Mouse (Mus musculus): ENCODE measurements around the gene Sp9. TPM values are rescaled to one million over a fixed set of nuclear protein-coding genes. Genes with fewer than 3 reads are reported as not detected.

The Sp9 gene
- polyA plus RNA-seq, 2 experiments, result 1.7 to 2.4 TPM

GRCm38 (mm10) chr2:73302722-73303121, 31.0 kb downstream of the Sp9 start:
- DNase-seq (ENCODE audit: low spot score) (no peak), ATAC-seq (ENCODE audit: low FRiP score, low read depth) (no peak)
- H3K36me3 ChIP-seq (ENCODE audit: control insufficient read depth, insufficient read depth, low read length), result peaks cover 64% of the 10 kb centered on the region
- no peaks in the 10 kb centered on the region for H3K4me1 ChIP-seq (ENCODE audit: control insufficient read depth, insufficient read depth, low read length)
- no peak overlapping the region for H3K9ac ChIP-seq (ENCODE audit: low read depth, low read length, severe bottlenecking)
- no peak overlapping the region for H3K27ac ChIP-seq (replicated peaks; ENCODE audit: low read depth, low read length)
- WGBS, result 95% methylated on average over 9 of the region's 9 CpGs
- no peak overlapping the region for H3K4me3 ChIP-seq (replicated peaks; ENCODE audit: low read length)
- no peaks in the 10 kb centered on the region for H3K27me3 ChIP-seq (ENCODE audit: control insufficient read depth, insufficient read depth, low read length)
- TF ChIP-seq POLR2A (IDR thresholded peaks at IDR 0.05; ENCODE audit: borderline replicate concordance, extremely low read depth, insufficient read depth, insufficient read length), result no peak
- H3K4me2 ChIP-seq (replicated peaks; ENCODE audit: low read depth, low read length, severe bottlenecking), result no peak overlapping the region
- no peaks in the 10 kb centered on the region for H3K9me3 ChIP-seq (ENCODE audit: control insufficient read depth, low read length)

- ATAC-seq (ENCODE audit: low FRiP score, low read depth) (no peak), DNase-seq (ENCODE audit: low spot score) (no peak)
- Histone ChIP-seq H3K27me3 (ENCODE audit: control insufficient read depth, insufficient read depth, low read length) (no peaks in the 10 kb centered on the region), H3K36me3 (ENCODE audit: control insufficient read depth, insufficient read depth, low read length) (peaks cover 72% of the 10 kb centered on the region), H3K4me2 (replicated peaks; ENCODE audit: low read depth, low read length, severe bottlenecking) (no peak overlapping the region), H3K4me1 (ENCODE audit: control insufficient read depth, insufficient read depth, low read length) (no peaks in the 10 kb centered on the region), H3K27ac (replicated peaks; ENCODE audit: low read depth, low read length) (no peak overlapping the region), H3K9ac (ENCODE audit: low read depth, low read length, severe bottlenecking) (no peak overlapping the region), H3K4me3 (replicated peaks; ENCODE audit: low read length) (no peak overlapping the region), H3K9me3 (ENCODE audit: control insufficient read depth, low read length) (no peaks in the 10 kb centered on the region)
- no peak for TF ChIP-seq POLR2A (IDR thresholded peaks at IDR 0.05; ENCODE audit: borderline replicate concordance, extremely low read depth, insufficient read depth, insufficient read length)
- 91% methylated on average over 5 of the region's 5 CpGs for WGBS
Measured at GRCm38 (mm10) chr2:73304506-73304905, 32.8 kb downstream of the Sp9 start.

- DNase-seq (ENCODE audit: low spot score) (no peak), ATAC-seq (ENCODE audit: low FRiP score, low read depth) (no peak)
- no peak for TF ChIP-seq POLR2A (IDR thresholded peaks at IDR 0.05; ENCODE audit: borderline replicate concordance, extremely low read depth, insufficient read depth, insufficient read length)
- no peak overlapping the region for H3K4me2 ChIP-seq (replicated peaks; ENCODE audit: low read depth, low read length, severe bottlenecking)
- H3K9me3 ChIP-seq (ENCODE audit: control insufficient read depth, low read length), result no peaks in the 10 kb centered on the region
- WGBS, result 85% methylated on average over 7 of the region's 7 CpGs
- no peak overlapping the region for H3K4me3 ChIP-seq (replicated peaks; ENCODE audit: low read length)
- H3K27me3 ChIP-seq (ENCODE audit: control insufficient read depth, insufficient read depth, low read length), result no peaks in the 10 kb centered on the region
- peaks cover 71% of the 10 kb centered on the region for H3K36me3 ChIP-seq (ENCODE audit: control insufficient read depth, insufficient read depth, low read length)
- H3K27ac ChIP-seq (replicated peaks; ENCODE audit: low read depth, low read length), result no peak overlapping the region
- no peak overlapping the region for H3K9ac ChIP-seq (ENCODE audit: low read depth, low read length, severe bottlenecking)
- H3K4me1 ChIP-seq (ENCODE audit: control insufficient read depth, insufficient read depth, low read length), result 0 out of 2 replicates have a peak, but pooled peaks cover 2% of the 10 kb centered on the region
Measured at GRCm38 (mm10) chr2:73306006-73306405, 34.3 kb downstream of the Sp9 start.

- Histone ChIP-seq H3K27me3 (ENCODE audit: control insufficient read depth, insufficient read depth, low read length) (no peaks in the 10 kb centered on the region), H3K4me1 (ENCODE audit: control insufficient read depth, insufficient read depth, low read length) (peaks cover 9% of the 10 kb centered on the region; the same call in 1 of the 2 replicates), H3K4me3 (replicated peaks; ENCODE audit: low read length) (peak within 1 kb of the TSS; percentile 74), H3K4me2 (replicated peaks; ENCODE audit: low read depth, low read length, severe bottlenecking) (peak within 1 kb of the TSS; percentile 74), H3K27ac (replicated peaks; ENCODE audit: low read depth, low read length) (peak within 1 kb of the TSS; percentile 85), H3K9me3 (ENCODE audit: control insufficient read depth, low read length) (no peaks in the 10 kb centered on the region), H3K36me3 (ENCODE audit: control insufficient read depth, insufficient read depth, low read length) (peaks cover 19% of the 10 kb centered on the region), H3K9ac (ENCODE audit: low read depth, low read length, severe bottlenecking) (peak within 1 kb of the TSS; percentile 71)
- peak; percentile 92 for TF ChIP-seq POLR2A (IDR thresholded peaks at IDR 0.05; ENCODE audit: borderline replicate concordance, extremely low read depth, insufficient read depth, insufficient read length)
- ATAC-seq (ENCODE audit: low FRiP score, low read depth) (peak; percentile 95), DNase-seq (ENCODE audit: low spot score) (peak; percentile 96)
- WGBS, result 1% methylated on average over 64 of the region's 64 CpGs
Measured at GRCm38 (mm10) chr2:73312152-73313116, 40.7 kb downstream of the Sp9 start, which contains the start of the genes Scrn3 and Cir1. Gene Scrn3 (plus strand): TSS chr2:73312601. Gene Cir1 (minus strand): TSS chr2:73312701.

- H3K4me2 ChIP-seq (replicated peaks; ENCODE audit: low read depth, low read length, severe bottlenecking), result peak overlapping the region; percentile 55
- DNase-seq (ENCODE audit: low spot score) (peak; percentile 13), ATAC-seq (ENCODE audit: low FRiP score, low read depth) (peak; percentile 30; the same call in 1 of the 2 replicates)
- WGBS, result 41% methylated on average over 14 of the region's 14 CpGs
- H3K9ac ChIP-seq (ENCODE audit: low read depth, low read length, severe bottlenecking), result peak overlapping the region; percentile 71
- H3K9me3 ChIP-seq (ENCODE audit: control insufficient read depth, low read length), result no peaks in the 10 kb centered on the region
- H3K27ac ChIP-seq (replicated peaks; ENCODE audit: low read depth, low read length), result peak overlapping the region; percentile 85
- H3K36me3 ChIP-seq (ENCODE audit: control insufficient read depth, insufficient read depth, low read length), result peaks cover 18% of the 10 kb centered on the region
- H3K4me3 ChIP-seq (replicated peaks; ENCODE audit: low read length), result peak overlapping the region; percentile 74
- H3K4me1 ChIP-seq (ENCODE audit: control insufficient read depth, insufficient read depth, low read length), result peaks cover 9% of the 10 kb centered on the region; the same call in 1 of the 2 replicates
- no peaks in the 10 kb centered on the region for H3K27me3 ChIP-seq (ENCODE audit: control insufficient read depth, insufficient read depth, low read length)
- TF ChIP-seq POLR2A (IDR thresholded peaks at IDR 0.05; ENCODE audit: borderline replicate concordance, extremely low read depth, insufficient read depth, insufficient read length), result no peak
Measured at GRCm38 (mm10) chr2:73313117-73313501, 41.4 kb downstream of the Sp9 start.

Data from limb, embryonic 14.5 days (tissue).